Mouse (Mus musculus): ENCODE data around the gene Skap2.

Skap2 gene

GRCm38 (mm10) chr6:51851544-51851943, 160.8 kb downstream of the Skap2 start:
- in situ Hi-C loops (cut with MseI, MboI): loop anchor here in 1 of 2 experiments (10.0 kb wide), 1 partner anchor 267 kb away; no protein-coding TSS in a partner anchor

- in situ Hi-C loops (cut with MseI, MboI): loop anchor here in 1 of 2 experiments (10.0 kb wide), 1 partner anchor 265 kb away; no protein-coding TSS in a partner anchor
Observed at GRCm38 (mm10) chr6:51850030-51850817, 162.1 kb downstream of the Skap2 start.

DNA sequence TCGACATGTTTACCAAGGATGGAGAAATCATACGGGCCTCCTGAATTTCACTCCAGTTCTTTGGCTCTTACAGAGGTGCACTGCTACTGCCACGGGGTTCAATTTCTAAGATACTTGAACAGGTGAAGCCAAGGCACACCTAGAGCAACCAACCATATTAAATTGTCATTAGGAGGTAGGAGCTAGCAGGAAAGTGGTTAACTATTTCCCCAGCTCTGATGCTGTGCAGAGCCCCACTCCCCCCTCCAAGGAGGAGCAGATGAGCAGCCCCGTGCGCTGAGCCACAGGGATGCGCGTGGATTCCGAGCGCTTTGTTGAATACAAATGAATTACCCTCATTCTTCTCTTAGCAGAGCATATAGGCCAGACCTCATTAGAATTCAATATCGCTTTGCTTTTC, 162.8 kb downstream of the Skap2 start:
- in situ Hi-C loops (cut with MseI, MboI): loop anchor here in 1 of 2 experiments (10.0 kb wide), 1 partner anchor 245 kb away; no protein-coding TSS in a partner anchor

GRCm38 (mm10) chr6:51844106-51844505, 168.2 kb downstream of the Skap2 start:
- in situ Hi-C loops (cut with MseI, MboI): loop anchor here (5.0 to 10.0 kb wide), 2 partner anchors 232 to 239 kb away; no protein-coding TSS in a partner anchor

DNA sequence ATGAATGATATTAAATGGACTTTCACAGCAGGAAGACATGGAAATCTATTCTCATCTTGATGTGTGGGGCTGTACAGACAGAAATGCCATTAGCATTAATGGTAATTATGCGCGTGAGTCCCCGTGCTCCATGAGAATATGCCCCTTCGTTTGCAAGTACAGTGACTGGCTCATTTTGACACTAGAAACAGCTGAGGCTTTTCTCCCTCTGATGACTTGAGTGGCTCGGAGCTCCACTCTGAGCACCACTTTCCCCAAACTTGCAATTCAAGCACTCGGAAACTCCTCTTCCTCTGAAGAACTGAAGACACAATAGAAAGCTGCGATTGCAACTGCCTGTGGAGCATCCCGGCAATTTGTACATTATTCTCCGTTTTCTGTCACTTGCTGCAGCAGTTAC, 169.3 kb downstream of the Skap2 start:
- in situ Hi-C loops (cut with MseI, MboI): loop anchor here (5.0 to 10.0 kb wide), 2 partner anchors 231 to 238 kb away; no protein-coding TSS in a partner anchor

DNA sequence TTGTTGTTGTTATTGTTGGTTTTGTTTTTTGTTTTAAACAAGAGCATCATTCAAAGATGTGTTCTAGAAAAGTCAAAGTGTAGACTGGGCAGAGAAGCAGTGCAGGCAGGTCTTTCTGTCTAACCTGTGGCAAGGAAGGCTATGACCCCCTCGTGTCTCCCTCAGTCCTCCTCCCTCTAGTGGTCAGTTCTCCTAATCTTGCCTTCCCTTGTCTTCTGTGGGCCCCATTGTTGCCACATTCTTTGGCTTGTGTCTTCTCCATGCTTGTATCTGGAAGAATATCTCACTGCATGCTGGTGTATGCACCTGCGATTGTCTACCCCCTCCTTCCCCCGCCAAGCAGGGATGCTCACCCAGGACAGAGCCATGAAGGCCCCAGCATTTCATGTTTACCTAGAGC, 174.2 kb downstream of the Skap2 start:
- in situ Hi-C loops (cut with MseI, MboI): no loop called here

DNA sequence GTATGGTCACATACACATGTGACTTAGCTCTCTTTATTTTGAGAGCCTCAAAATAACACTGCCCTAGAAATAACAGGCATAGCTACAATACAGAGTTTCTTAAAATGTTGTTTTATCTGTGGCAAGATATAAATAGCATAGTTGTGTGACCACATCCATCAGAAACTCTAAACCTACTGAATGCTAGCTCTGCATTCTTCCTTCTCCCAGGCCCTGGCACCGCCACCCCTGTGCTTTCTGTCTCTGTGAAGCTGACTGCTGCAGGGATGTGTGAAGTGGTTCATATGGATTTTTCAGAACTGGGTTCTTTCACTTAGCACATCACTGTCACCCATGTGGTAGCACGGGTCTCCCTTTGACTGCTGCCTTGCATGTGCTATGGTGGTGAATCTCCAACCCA, 179.0 kb downstream of the Skap2 start:
- in situ Hi-C loops (cut with MseI, MboI): no loop called here

- in situ Hi-C loops (cut with MseI, MboI): no loop called here
Observed at GRCm38 (mm10) chr6:51825621-51826021, 186.7 kb downstream of the Skap2 start.

DNA sequence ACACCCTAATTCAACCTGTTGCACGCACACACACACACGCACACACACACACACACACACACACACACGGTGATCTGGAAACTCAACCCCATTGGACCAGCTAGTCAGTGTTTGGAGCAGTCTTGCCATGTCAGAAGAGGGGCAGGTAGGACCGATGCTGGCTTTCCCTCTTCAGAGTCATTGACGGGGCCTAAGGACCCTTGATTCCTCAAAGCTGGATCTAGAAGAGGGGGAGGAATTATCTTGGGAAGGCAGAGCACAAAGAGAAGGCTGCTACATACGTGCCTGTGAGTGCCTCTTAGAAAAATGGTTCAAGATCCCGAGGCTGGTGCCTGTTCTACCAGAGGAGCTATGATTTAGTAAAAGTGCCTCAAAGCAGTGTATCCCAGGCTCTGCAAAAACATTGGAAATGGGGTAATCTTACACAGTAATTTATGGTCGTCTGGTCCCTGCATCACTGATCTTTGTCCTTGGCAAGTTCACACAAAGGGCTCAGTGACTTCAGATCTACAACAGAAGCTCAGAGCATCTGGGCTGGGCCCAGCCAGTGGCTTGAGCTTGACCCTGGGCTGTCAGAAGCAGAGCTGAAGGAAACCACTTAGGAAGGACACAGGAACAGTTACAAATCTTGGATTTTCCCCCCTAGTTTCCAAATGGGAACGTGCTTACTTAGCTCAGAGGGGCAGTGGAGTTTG, 188.1 kb downstream of the Skap2 start:
- in situ Hi-C loops (cut with MseI, MboI): no loop called here

DNA sequence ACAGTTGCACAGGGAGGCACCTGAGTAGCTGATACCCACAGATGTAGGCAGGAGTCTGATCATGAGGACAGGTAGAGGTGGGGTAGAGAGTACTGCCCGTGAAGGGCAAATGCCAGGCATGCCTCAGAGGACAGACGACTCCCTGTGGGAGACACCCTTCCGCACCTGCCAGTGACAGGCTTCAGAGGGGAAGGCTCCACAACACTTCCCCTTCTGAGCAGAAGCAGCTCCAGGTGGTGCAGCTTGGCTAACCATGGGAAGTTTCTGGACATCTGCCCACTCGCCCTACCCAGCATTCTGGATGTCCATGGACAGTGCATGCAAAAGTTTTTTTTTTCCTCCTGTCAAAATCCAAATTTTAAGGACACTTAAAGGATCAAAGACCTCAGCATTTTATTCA, 190.3 kb downstream of the Skap2 start:
- in situ Hi-C loops (cut with MseI, MboI): no loop called here

GRCm38 (mm10) chr6:51820853-51821252, 191.5 kb downstream of the Skap2 start:
- in situ Hi-C loops (cut with MseI, MboI): no loop called here

- in situ Hi-C loops (cut with MseI, MboI): no loop called here
Observed at GRCm38 (mm10) chr6:51816892-51817621, 195.3 kb downstream of the Skap2 start.

- in situ Hi-C loops (cut with MseI, MboI): no loop called here
Observed at GRCm38 (mm10) chr6:51810906-51811305, 201.4 kb downstream of the Skap2 start.

GRCm38 (mm10) chr6:51809164-51809824, 203.1 kb downstream of the Skap2 start:
- in situ Hi-C loops (cut with MseI, MboI): no loop called here

DNA sequence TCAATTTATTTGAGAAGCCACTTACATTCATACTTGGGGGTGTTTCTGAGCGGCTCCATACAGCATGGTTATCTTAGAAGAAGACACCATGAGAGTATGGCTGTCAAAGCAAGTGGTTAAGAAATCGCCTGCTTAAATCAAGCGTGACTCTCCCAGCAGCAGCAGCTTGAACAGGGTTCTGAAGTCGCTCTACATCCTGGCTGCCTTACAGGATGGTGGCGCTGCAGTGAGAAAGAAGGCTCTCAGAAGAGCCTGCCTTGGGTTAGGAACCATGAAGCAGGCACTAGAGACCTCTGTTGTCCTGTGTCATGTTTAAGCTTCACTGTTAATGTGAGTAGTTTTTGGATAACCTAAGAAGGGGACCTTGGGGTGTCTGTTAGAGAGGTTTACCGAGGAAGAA, 204.3 kb downstream of the Skap2 start:
- in situ Hi-C loops (cut with MseI, MboI): no loop called here
